Mouse (Mus musculus) heart, embryonic 15.5 days (tissue): ENCODE measurements around the gene Dync1i2. TPM values are rescaled to one million over a fixed set of nuclear protein-coding genes. Genes with fewer than 3 reads are reported as not detected.
A peak's percentile ranks its signal among the peaks of the same experiment; 100 is the strongest.

ENCODE experiments used
- ATAC-seq: fragments of 200-750 bp; cut with Nextera tagmentation; replicated peaks from 2 replicates; pipeline ENCODE4 v1.8.0; 2017; ENCODE audit warnings: low read depth, moderate TSS enrichment; ENCODE audit not compliant: insufficient number of reproducible peaks, insufficient read depth, low FRiP score
- H3K27ac ChIP-seq: fragments of 300-500 bp; sonication (generic); 2 replicates; pipeline ENCODE4 v1.5.1; 2015; ENCODE audit warnings: mild to moderate bottlenecking, inconsistent platforms
- H3K27me3 ChIP-seq: fragments of 300-500 bp; sonication (generic); 2 replicates; pipeline ENCODE4 v1.6.1; 2015; ENCODE audit warnings: inconsistent platforms
- H3K36me3 ChIP-seq: fragments of 300-500 bp; sonication (generic); 2 replicates; pipeline ENCODE4 v1.6.1; 2015; ENCODE audit warnings: mild to moderate bottlenecking, inconsistent platforms
- H3K4me1 ChIP-seq: fragments of 300-500 bp; sonication (generic); replicated peaks from 2 replicates; pipeline ENCODE4 v1.6.1; 2015; ENCODE audit warnings: inconsistent platforms
- H3K4me2 ChIP-seq: fragments of 300-500 bp; sonication (generic); 2 replicates; pipeline ENCODE4 v1.6.1; 2015; ENCODE audit warnings: inconsistent platforms, mild to moderate bottlenecking, moderate library complexity
- H3K4me3 ChIP-seq: fragments of 300-500 bp; sonication (generic); 2 replicates; pipeline ENCODE4 v1.5.1; 2015; ENCODE audit warnings: mild to moderate bottlenecking, inconsistent platforms
- H3K9ac ChIP-seq: fragments of 300-500 bp; sonication (generic); 2 replicates; pipeline ENCODE4 v1.6.1; 2015; ENCODE audit warnings: mild to moderate bottlenecking, inconsistent platforms
- H3K9me3 ChIP-seq: fragments of 300-500 bp; sonication (generic); replicated peaks from 2 replicates; pipeline ENCODE4 v1.6.1; 2016; ENCODE audit warnings: inconsistent platforms
- WGBS: fragments of 180-500 bp; shearing (Covaris S2); methylation state at CpG from one replicate; pipeline ENCODE4 v1.1.7; 2015; ENCODE audit warnings: mixed read lengths; 5-methylcytosine and 5-hydroxymethylcytosine counted together
- polyA plus RNA-seq: library from polyadenylated mRNA; unstranded; fragments of >200 nt; fragmentation: Nextera tagmentation; extraction: Ambion mirVana; gene quantifications from 2 replicates; pipeline ENCODE4 v1.2.1, GENCODE M21; 2015

Dync1i2 gene
- polyA plus RNA-seq, 1 experiment from 2014 or later: 64.0 TPM

DNA sequence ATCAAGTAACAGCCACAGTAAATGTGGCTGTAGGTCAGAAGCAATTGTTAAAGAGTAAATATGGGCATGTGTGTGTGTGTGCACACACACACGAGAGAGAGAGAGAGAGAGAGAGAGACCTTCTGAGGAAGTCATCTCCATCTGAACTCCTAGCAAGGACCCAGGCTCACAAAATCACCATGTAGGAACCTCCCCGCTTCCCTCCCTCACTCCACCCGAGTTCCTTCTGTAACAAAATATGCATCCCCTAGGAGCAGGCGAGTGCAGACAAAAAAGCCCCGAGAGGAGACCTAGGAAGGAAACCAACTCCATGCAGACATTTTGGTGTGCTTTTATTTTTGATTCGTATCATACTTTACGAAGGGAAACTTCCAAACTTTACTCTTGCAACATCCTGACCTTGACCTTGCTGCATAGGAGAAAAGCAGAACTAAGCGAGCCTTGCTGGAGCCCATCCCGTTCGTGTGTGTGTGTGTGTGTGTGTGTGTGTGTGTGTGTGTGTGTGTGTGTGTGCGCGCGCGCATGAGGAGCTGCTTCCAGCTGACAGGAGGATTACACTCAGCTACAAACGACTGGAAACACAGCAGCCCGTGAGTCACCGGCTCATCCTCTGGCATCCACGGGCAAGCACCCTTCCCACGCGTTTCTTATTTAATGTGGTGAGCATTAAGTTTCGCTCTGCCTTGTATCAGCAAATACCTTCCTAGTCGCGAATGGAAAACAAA is 62.6 kb downstream of the Dync1i2 start:
- Histone ChIP-seq H3K4me3 (peak overlapping the region; percentile 24; the same call in 1 of the 2 replicates), H3K9ac (no peak overlapping the region), H3K9me3 (no peaks in the 10 kb centered on the region), H3K27ac (peak overlapping the region; percentile 56), H3K36me3 (peaks cover 29% of the 10 kb centered on the region), H3K27me3 (no peaks in the 10 kb centered on the region), H3K4me1 (peaks cover 5% of the 10 kb centered on the region; the same call in 1 of the 2 replicates), H3K4me2 (peak overlapping the region; percentile 13)
- WGBS: 56% methylated on average over 23 of the region's 23 CpGs
- no peak for ATAC-seq

DNA sequence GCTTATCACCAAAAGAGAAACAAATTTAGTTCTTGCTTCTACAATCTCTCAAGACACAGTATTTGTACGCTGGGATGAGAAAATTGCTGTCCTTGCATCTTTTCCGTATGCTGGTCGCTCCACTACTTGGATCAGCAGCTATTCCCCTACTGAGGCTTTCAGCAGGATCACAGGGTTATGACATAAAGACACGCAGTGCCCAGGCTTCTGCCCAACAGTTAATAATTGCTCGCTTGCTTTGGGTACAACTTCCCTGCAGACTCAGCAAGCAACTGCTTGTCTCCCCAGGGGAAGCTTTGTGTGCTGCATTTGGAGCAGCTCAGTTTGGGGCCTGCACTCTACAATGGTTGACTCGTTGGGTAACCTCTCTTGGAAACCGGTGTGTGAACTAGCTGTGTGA is 64.2 kb downstream of the Dync1i2 start:
- no peak overlapping the region for H3K4me3 ChIP-seq
- 77% methylated on average over 7 of the region's 7 CpGs for WGBS
- no peak overlapping the region for H3K9ac ChIP-seq
- no peaks in the 10 kb centered on the region for H3K9me3 ChIP-seq
- no peak overlapping the region for H3K27ac ChIP-seq
- peaks cover 36% of the 10 kb centered on the region for H3K36me3 ChIP-seq
- H3K27me3 ChIP-seq: no peaks in the 10 kb centered on the region
- H3K4me2 ChIP-seq: no peak overlapping the region
- ATAC-seq: no peak
- peaks cover 5% of the 10 kb centered on the region; the same call in 1 of the 2 replicates for H3K4me1 ChIP-seq

DNA sequence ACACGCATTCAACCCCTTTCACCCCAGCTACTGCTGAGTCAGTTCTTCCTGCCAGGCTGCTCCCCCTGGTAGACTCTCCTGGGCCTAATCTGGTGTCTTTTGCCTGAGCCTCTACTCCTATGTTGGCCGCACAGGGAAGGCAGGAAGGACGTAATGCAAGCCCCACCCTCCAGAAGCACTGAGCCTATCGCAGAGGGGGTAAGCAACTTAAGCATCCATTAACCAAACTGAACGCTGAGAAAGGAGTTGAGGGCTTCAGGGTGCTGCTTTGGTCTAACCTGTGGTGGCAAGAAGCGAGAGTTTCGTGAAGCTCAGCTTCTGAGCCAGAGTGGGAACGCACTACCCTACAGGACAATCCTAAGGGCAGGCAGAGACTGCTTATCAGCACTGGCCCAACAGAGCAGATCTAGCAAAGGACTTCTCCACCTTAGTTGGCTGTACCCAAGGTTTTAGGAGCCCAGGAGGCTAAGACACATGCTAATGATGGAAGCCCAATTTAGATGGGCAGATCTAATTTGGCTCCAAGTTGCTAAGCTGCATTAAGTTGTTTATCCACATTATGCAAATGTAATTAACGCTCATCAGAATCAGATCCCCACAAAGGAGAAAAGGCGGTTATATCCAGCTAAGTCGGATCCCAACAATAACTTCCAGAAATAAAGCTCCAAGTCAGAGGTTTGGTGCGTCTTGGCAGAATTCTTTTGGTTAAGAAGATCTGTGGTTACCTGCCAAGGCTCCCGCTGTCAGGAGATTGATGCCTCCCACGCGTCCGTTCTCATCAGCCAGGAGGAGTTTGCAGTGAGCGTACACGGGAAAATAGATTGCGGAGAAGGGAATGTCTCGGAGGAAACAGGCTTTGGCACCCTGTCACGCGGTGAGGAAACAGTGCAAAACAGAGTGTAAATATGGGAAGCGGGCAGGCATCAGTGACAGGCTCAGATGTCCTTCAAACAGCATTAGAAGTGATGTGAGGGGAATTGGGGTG is 67.6 kb downstream of the Dync1i2 start:
- 73% methylated on average over 23 of the region's 23 CpGs for WGBS
- no peak overlapping the region for H3K9ac ChIP-seq
- no peak overlapping the region for H3K27ac ChIP-seq
- no peak overlapping the region for H3K4me2 ChIP-seq
- no peaks in the 10 kb centered on the region for H3K4me1 ChIP-seq
- H3K36me3 ChIP-seq: peaks cover 52% of the 10 kb centered on the region
- H3K4me3 ChIP-seq: no peak overlapping the region
- ATAC-seq: no peak
- no peaks in the 10 kb centered on the region for H3K9me3 ChIP-seq
- no peaks in the 10 kb centered on the region for H3K27me3 ChIP-seq

DNA sequence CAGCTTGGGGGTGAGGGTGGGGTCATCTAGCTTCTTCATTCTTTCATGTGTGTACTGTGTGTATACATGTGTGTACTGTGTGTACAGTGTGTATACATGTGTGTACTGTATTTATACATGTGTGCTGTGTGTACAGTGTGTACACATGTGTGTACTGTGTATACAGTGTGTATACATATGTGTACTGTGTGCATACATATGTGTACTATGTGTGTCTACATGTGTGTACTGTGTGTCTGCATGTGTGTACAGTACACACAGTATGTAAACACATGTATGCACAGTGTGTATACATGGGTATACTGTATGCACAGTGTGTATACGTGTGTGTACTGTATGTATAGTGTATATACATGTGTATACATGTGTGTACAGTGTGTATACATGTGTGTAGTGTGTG is 70.5 kb downstream of the Dync1i2 start:
- no peak for ATAC-seq
- H3K36me3 ChIP-seq: peaks cover 43% of the 10 kb centered on the region
- 85% methylated on average over 1 of the region's 1 CpGs for WGBS

DNA sequence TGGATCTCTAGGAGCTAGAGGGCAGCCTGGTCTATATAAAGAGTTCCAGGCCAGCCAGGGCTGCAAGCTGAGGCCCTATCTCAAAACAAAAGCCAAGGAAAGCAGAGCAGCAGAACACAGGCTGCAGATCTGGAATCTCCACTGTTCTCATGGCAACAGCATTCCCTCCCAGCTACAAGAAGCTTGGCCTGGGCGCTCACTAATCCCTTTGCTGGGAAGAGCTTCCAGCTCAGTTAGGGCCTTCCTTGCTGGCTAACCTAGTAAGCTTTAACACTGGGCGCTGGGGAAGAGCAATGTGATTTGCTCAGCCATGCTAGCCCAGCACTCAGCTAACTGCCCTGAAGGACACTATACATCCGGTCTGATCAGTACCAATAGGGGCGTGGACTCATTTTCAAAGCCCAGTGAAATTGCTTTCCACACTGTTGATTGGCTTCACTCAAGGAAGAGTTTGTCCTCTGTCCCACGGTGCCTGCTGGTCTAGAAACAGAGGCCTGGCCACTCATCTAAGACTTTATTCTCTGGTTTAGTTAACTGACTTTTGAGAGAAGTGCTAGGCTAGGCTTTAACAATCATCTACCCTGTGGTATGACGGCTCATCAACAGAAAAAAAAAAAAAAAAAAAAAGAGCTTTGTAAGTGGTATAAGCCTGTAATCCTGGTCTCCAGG is 78.7 kb downstream of the Dync1i2 start:
- 56% methylated on average over 6 of the region's 6 CpGs for WGBS

More for the DNA sequence above, 70.5 kb downstream of the Dync1i2 start:
- Histone ChIP-seq H3K4me1 (no peaks in the 10 kb centered on the region), H3K9ac (no peak overlapping the region), H3K27ac (no peak overlapping the region), H3K4me2 (no peak overlapping the region), H3K27me3 (no peaks in the 10 kb centered on the region), H3K9me3 (no peaks in the 10 kb centered on the region), H3K4me3 (no peak overlapping the region)

DNA sequence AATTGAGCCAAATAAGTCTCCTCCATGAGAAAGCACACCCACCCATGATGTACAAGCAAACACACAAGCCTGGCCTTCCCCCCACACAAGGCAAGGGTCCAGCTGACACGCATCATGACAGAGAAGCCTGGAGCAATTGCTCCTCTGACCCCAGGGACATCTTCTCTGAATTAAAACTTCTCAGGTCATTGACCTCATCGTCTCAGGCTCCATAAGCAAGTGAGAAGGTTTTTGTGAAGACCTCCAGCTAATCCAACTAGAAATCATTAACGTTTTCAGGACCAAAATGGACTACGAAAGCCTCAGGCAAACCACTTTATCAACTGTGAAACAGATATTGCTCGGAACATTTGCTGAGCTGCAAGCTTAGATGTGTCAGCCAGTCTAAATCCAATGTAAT is 80.1 kb downstream of the Dync1i2 start:
- no peak overlapping the region for H3K9ac ChIP-seq
- H3K4me1 ChIP-seq: no peaks in the 10 kb centered on the region; the same call in 1 of the 2 replicates
- H3K27me3 ChIP-seq: no peaks in the 10 kb centered on the region
- ATAC-seq: no peak
- H3K4me2 ChIP-seq: no peak overlapping the region
- H3K27ac ChIP-seq: no peak overlapping the region
- no peaks in the 10 kb centered on the region for H3K9me3 ChIP-seq
- WGBS: 71% methylated on average over 5 of the region's 5 CpGs
- H3K36me3 ChIP-seq: peaks cover 37% of the 10 kb centered on the region; the same call in 1 of the 2 replicates
- H3K4me3 ChIP-seq: no peak overlapping the region

More for the DNA sequence above, 78.7 kb downstream of the Dync1i2 start:
- peaks cover 26% of the 10 kb centered on the region; the same call in 1 of the 2 replicates for H3K36me3 ChIP-seq
- H3K9ac ChIP-seq: no peak overlapping the region
- H3K4me3 ChIP-seq: no peak overlapping the region
- H3K27ac ChIP-seq: no peak overlapping the region
- H3K9me3 ChIP-seq: no peaks in the 10 kb centered on the region
- peak; percentile 14; the same call in 1 of the 2 replicates for ATAC-seq
- no peaks in the 10 kb centered on the region; the same call in 1 of the 2 replicates for H3K4me1 ChIP-seq
- H3K27me3 ChIP-seq: no peaks in the 10 kb centered on the region
- H3K4me2 ChIP-seq: no peak overlapping the region

DNA sequence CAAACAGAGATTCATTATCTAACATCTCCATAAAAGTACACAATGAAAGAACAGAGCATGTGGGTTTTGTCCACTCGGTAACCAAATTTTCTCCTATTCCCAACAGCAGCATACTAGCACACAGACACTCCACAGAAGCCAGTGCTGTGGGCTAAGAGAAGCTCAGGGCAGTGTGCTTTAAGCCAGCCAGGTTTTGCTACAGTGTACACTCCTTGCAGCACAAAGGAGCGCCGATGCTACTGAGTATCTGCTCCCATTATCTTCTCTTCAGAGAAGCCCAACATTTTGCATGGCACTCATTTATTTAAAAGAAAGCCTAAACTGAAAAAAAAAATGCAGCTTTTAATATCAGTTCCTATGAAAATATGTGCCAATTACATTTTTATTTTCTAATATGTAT is 82.5 kb downstream of the Dync1i2 start:
- 83% methylated on average over 3 of the region's 3 CpGs for WGBS
- Histone ChIP-seq H3K4me1 (no peaks in the 10 kb centered on the region; the same call in 1 of the 2 replicates), H3K4me3 (no peak overlapping the region), H3K9me3 (no peaks in the 10 kb centered on the region), H3K27me3 (no peaks in the 10 kb centered on the region), H3K36me3 (peaks cover 34% of the 10 kb centered on the region; the same call in 1 of the 2 replicates), H3K4me2 (no peak overlapping the region), H3K9ac (no peak overlapping the region), H3K27ac (no peak overlapping the region)
- no peak for ATAC-seq

DNA sequence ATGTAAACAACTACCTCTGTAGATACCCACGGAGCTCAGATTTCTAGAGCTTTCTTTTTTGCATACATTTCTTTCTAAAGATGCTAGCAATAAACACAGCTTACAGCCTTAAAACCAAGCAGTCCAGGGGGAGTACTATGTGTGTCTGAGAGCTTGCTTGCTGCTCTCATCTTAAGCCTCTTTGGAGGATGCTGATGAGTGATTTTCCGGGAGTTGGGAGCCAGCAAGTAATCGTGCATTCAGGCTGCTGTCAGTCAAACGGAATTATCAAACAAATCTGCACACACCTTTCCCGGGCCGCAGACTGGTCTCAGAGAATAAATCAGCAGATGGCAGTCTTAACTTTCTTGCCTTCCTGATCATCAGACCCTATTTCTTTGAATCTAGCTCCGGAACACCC is 83.0 kb downstream of the Dync1i2 start:
- no peaks in the 10 kb centered on the region for H3K9me3 ChIP-seq
- ATAC-seq: no peak
- H3K9ac ChIP-seq: no peak overlapping the region
- H3K4me1 ChIP-seq: no peaks in the 10 kb centered on the region; the same call in 1 of the 2 replicates
- H3K4me3 ChIP-seq: no peak overlapping the region
- H3K27me3 ChIP-seq: no peaks in the 10 kb centered on the region
- peaks cover 34% of the 10 kb centered on the region; the same call in 1 of the 2 replicates for H3K36me3 ChIP-seq
- H3K27ac ChIP-seq: no peak overlapping the region
- no peak overlapping the region for H3K4me2 ChIP-seq
- WGBS: 35% methylated on average over 7 of the region's 7 CpGs

DNA sequence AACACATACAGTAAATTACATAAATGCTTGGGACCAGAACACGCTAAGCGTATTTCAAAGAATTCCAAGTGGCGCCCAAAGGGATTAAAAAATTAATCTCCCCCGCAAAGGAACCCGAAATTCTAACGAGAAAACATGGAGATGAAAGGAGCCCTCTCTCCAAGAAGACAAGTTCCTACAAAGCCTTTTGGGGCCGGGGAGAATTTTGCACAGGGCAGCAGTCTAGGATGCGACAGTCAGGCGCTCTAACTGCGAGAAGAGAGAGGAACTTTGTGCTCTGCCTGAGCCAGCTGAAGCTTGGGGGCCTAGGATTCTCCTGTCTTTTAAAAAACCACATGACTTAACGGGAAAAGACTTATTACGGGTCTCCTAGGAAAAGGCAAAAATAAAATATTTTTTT is 84.3 kb downstream of the Dync1i2 start:
- ATAC-seq: no peak
- Histone ChIP-seq H3K9ac (no peak overlapping the region), H3K27me3 (no peaks in the 10 kb centered on the region), H3K36me3 (peaks cover 34% of the 10 kb centered on the region; the same call in 1 of the 2 replicates), H3K4me3 (no peak overlapping the region), H3K27ac (no peak overlapping the region), H3K4me2 (no peak overlapping the region), H3K4me1 (no peaks in the 10 kb centered on the region), H3K9me3 (no peaks in the 10 kb centered on the region)
- WGBS: 83% methylated on average over 12 of the region's 12 CpGs

DNA sequence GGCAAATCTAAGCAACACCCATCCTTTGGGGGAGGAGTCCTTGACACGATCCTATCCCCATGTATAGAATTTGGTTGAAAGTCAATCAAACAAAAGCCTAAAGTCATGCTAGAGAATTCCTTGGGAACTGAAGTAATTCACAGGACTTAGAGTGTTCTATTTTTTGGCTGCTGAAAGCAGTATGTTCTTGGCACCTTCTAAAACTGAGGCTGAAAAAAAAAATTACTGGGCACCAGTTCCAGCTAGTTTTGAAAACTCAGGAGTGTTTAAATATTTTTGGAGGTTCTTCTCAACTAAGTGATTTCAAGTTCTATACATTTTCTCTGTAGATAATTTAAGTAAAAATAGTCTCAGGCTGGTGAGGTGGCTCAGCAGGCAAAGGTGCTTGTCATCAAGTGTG is 86.0 kb downstream of the Dync1i2 start:
- no peak overlapping the region for H3K4me3 ChIP-seq
- H3K36me3 ChIP-seq: peaks cover 31% of the 10 kb centered on the region; the same call in 1 of the 2 replicates
- H3K9ac ChIP-seq: no peak overlapping the region
- H3K27ac ChIP-seq: no peak overlapping the region
- H3K9me3 ChIP-seq: no peaks in the 10 kb centered on the region
- no peak for ATAC-seq
- 0 out of 2 replicates have a peak, but pooled peaks cover 2% of the 10 kb centered on the region for H3K4me1 ChIP-seq
- H3K27me3 ChIP-seq: no peaks in the 10 kb centered on the region
- 74% methylated on average over 1 of the region's 1 CpGs for WGBS
- H3K4me2 ChIP-seq: no peak overlapping the region

DNA sequence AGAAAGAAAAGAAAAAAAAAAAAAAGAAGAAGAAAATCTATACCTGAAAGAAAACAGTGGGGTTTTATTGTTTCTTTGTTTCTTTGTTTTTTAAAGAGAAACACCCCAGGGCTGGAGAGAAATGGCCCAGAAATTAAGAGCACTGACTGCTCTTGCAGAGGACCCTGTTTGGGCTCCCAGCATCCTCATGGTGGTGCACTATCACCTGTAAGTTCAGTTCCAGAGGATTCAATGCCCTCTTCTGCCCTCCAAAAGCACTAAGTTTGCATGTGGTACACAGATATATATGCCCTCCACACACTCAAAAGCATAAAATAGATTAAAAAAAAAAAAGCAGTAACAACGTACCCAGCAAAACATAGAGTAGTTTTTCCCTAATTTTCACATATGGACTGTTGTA is 87.2 kb downstream of the Dync1i2 start:
- no peak overlapping the region for H3K27ac ChIP-seq
- peaks cover 21% of the 10 kb centered on the region; the same call in 1 of the 2 replicates for H3K36me3 ChIP-seq
- no peak overlapping the region for H3K4me3 ChIP-seq
- no peak for ATAC-seq
- no peaks in the 10 kb centered on the region for H3K9me3 ChIP-seq
- peaks cover 11% of the 10 kb centered on the region for H3K4me1 ChIP-seq
- H3K9ac ChIP-seq: no peak overlapping the region
- no peak overlapping the region for H3K4me2 ChIP-seq
- 90% methylated on average over 1 of the region's 1 CpGs for WGBS
- H3K27me3 ChIP-seq: no peaks in the 10 kb centered on the region
